Mouse (Mus musculus) adrenal gland, adult 8-10 months (tissue): ENCODE measurements around the gene Fgfr2. TPM values are rescaled to one million over a fixed set of nuclear protein-coding genes. Genes with fewer than 3 reads are reported as not detected.

Source experiments
- DNase-seq: peaks from one replicate; pipeline ENCODE4 v3.0.0; 2022
- total RNA-seq, 4 experiments: library from RNA; stranded (reverse); gene quantifications; 2 replicates each; pipeline ENCODE4 v1.2.4; 2022

Fgfr2 gene
- total RNA-seq, 4 experiments from 2014 or later = 193 to 471 (median 262) TPM

GRCm38 (mm10) chr7:132204073-132204612 is 919.0 kb downstream of the Fgfr2 start:
- no peak for DNase-seq

GRCm38 (mm10) chr7:132199686-132200085 is 923.5 kb downstream of the Fgfr2 start:
- peak; percentile 14 for DNase-seq

GRCm38 (mm10) chr7:132198806-132199205 is 924.3 kb downstream of the Fgfr2 start:
- no peak for DNase-seq

GRCm38 (mm10) chr7:132197817-132198475 is 925.2 kb downstream of the Fgfr2 start:
- no peak for DNase-seq

GRCm38 (mm10) chr7:132196581-132196980 is 926.6 kb downstream of the Fgfr2 start:
- DNase-seq = no peak

- DNase-seq = peak; percentile 17
Observed at GRCm38 (mm10) chr7:132193606-132194005, 929.5 kb downstream of the Fgfr2 start.

- DNase-seq = no peak
Observed at GRCm38 (mm10) chr7:132187456-132187855, 935.7 kb downstream of the Fgfr2 start.

- no peak for DNase-seq
Observed at GRCm38 (mm10) chr7:132183892-132184404, 939.2 kb downstream of the Fgfr2 start.

- no peak for DNase-seq
Observed at GRCm38 (mm10) chr7:132181586-132182198, 941.5 kb downstream of the Fgfr2 start.

GRCm38 (mm10) chr7:132181042-132181441 is 942.1 kb downstream of the Fgfr2 start:
- DNase-seq = no peak

GRCm38 (mm10) chr7:132179049-132179448 is 944.1 kb downstream of the Fgfr2 start:
- no peak for DNase-seq

- DNase-seq = no peak
Observed at GRCm38 (mm10) chr7:132174787-132175186, 948.4 kb downstream of the Fgfr2 start.

GRCm38 (mm10) chr7:132174296-132174695 is 948.9 kb downstream of the Fgfr2 start:
- DNase-seq = no peak

GRCm38 (mm10) chr7:132172220-132172619 is 950.9 kb downstream of the Fgfr2 start:
- DNase-seq = no peak

GRCm38 (mm10) chr7:132171716-132172115 is 951.4 kb downstream of the Fgfr2 start:
- no peak for DNase-seq

GRCm38 (mm10) chr7:132169419-132170169 is 953.6 kb downstream of the Fgfr2 start:
- DNase-seq = no peak

- DNase-seq = no peak
Observed at GRCm38 (mm10) chr7:132167239-132167638, 955.9 kb downstream of the Fgfr2 start.

GRCm38 (mm10) chr7:132162254-132162653 is 960.9 kb downstream of the Fgfr2 start:
- no peak for DNase-seq

GRCm38 (mm10) chr7:132158321-132159025 is 964.7 kb downstream of the Fgfr2 start:
- no peak for DNase-seq

- peak; percentile 4 for DNase-seq
Observed at GRCm38 (mm10) chr7:132154368-132154961, 968.7 kb downstream of the Fgfr2 start, which contains the start of gene Cpxm2. Gene Cpxm2 (minus strand): TSS chr7:132154739.

- DNase-seq = peak; percentile 10
Observed at GRCm38 (mm10) chr7:132153725-132154147, 969.4 kb downstream of the Fgfr2 start.
